21 mouse cellular contexts compared by ENCODE assay signal in the genomic region with DNA sequence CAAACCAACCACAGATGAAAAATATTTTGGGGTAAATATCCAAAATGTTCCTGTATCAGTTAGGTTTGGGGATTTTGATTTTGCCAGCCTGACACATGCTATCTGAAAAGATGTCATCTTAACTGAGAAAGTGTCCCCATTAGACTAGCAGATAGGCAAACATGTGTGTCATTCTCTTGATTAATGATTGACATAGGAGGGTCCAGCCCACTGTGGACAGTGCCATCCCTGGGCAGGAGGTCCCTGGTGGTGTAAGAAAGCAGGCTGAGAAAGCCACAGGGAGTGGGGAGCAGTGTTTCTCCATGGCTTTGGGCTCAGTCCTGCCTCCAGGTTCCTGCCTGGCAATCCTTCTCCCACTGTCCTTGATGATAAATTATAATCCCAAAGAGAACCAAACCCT.
DNase-seq lines count a peak whose midpoint lies in the region; ATAC-seq and TF ChIP-seq lines count a peak whose summit lies in the region.
"Had no signal": no experiment of that assay in that cellular context is flagged by ENCODE, and none has a peak within 500 bp of the region (broad histone marks: within the 10 kb centered on the region; RNA-seq: fewer than 3 reads in every experiment).

No protein-coding gene starts in this region.

- H3K36me3 ChIP-seq in heart, embryonic 12.5 days = no peaks in the 10 kb centered on the region
- no peaks in the 10 kb centered on the region for H3K36me3 ChIP-seq in liver, embryonic 16.5 days (ENCODE audit: control insufficient read depth, insufficient read depth)
- no peaks in the 10 kb centered on the region for H3K36me3 ChIP-seq in liver, embryonic 12.5 days
- no peaks in the 10 kb centered on the region for H3K36me3 ChIP-seq in liver, postnatal 0 days (replicated peaks; ENCODE audit: insufficient read depth, low read length)
- H3K36me3 ChIP-seq: G1E had no signal

- peaks cover 3% of the 10 kb centered on the region; the same call in 1 of the 2 replicates for H3K4me1 ChIP-seq in heart, embryonic 12.5 days (replicated peaks)
- no peaks in the 10 kb centered on the region for H3K4me1 ChIP-seq in liver, embryonic 16.5 days (ENCODE audit: control insufficient read depth, low read depth, low read length)
- H3K4me1 ChIP-seq in liver, embryonic 12.5 days = no peaks in the 10 kb centered on the region
- H3K4me1 ChIP-seq in liver, postnatal 0 days (ENCODE audit: insufficient read depth) = 0 out of 2 replicates have a peak, but pooled peaks cover 5% of the 10 kb centered on the region

- H3K9me3 ChIP-seq in heart, embryonic 12.5 days (replicated peaks) = no peaks in the 10 kb centered on the region
- no peaks in the 10 kb centered on the region for H3K9me3 ChIP-seq in liver, embryonic 16.5 days (replicated peaks; ENCODE audit: control insufficient read depth, low read length)
- H3K9me3 ChIP-seq in liver, embryonic 12.5 days (replicated peaks) = no peaks in the 10 kb centered on the region
- no peaks in the 10 kb centered on the region for H3K9me3 ChIP-seq in liver, postnatal 0 days (ENCODE audit: low read length)
- H3K9me3 ChIP-seq: G1E had no signal

- ATAC-seq in heart, embryonic 12.5 days (ENCODE audit: insufficient number of reproducible peaks, low FRiP score) = no peak
- ATAC-seq in liver, embryonic 16.5 days (ENCODE audit: low read depth) = peak; percentile 56; the same call in 1 of the 2 replicates
- no peak for ATAC-seq in liver, embryonic 12.5 days
- peak; percentile 82 for ATAC-seq in liver, postnatal 0 days
- ATAC-seq: activated CD4-positive, CD25-positive, alpha-beta regulatory T cell, adult 4 months; CD4-positive, CD25-positive, alpha-beta regulatory T cell, adult 4 months; Patski had no signal

- no peaks in the 10 kb centered on the region for H3K27me3 ChIP-seq in heart, embryonic 12.5 days (replicated peaks)
- no peaks in the 10 kb centered on the region for H3K27me3 ChIP-seq in liver, embryonic 16.5 days (ENCODE audit: control insufficient read depth, insufficient read depth, low read depth, low read length)
- H3K27me3 ChIP-seq in liver, embryonic 12.5 days (replicated peaks) = no peaks in the 10 kb centered on the region; the same call in 1 of the 2 replicates
- H3K27me3 ChIP-seq in liver, postnatal 0 days (ENCODE audit: insufficient read depth, low read length) = no peaks in the 10 kb centered on the region
- H3K27me3 ChIP-seq: CH12.LX had no signal

- TF ChIP-seq EP300 in liver, postnatal 0 days (IDR thresholded peaks at IDR 0.05; ENCODE audit: low read depth) = no peak

- H3K4me2 ChIP-seq in heart, embryonic 12.5 days = no peak overlapping the region
- no peak overlapping the region for H3K4me2 ChIP-seq in liver, embryonic 16.5 days (ENCODE audit: low read depth, low read length)
- H3K4me2 ChIP-seq in liver, embryonic 12.5 days = no peak overlapping the region
- H3K4me2 ChIP-seq in liver, postnatal 0 days (ENCODE audit: low read depth, low read length) = no peak overlapping the region

- 0 out of 2 replicates have a peak, but pooled peaks have one; percentile 7 for TF ChIP-seq CTCF in liver, postnatal 0 days (IDR thresholded peaks at IDR 0.05; ENCODE audit: low read depth)

- DNase-seq in heart, adult 11 months = peak; percentile 31
- no peak for DNase-seq in liver, postnatal 0 days
- no peak for DNase-seq in liver
- DNase-seq: adrenal gland, adult 2 months; adrenal gland, adult 8-10 months; adrenal gland, postnatal 10 days; adrenal gland, postnatal 14 days; adrenal gland, postnatal 25 days; adrenal gland, postnatal 36 days; B cell, adult 2 months; cerebellum, adult 11 months; cerebellum, adult 11-12 months; cerebellum, adult 18-20 months had no signal

- H3K9ac ChIP-seq in heart, embryonic 12.5 days = no peak overlapping the region
- H3K9ac ChIP-seq in liver, embryonic 16.5 days (ENCODE audit: low read depth, low read length) = no peak overlapping the region
- no peak overlapping the region for H3K9ac ChIP-seq in liver, embryonic 12.5 days
- H3K9ac ChIP-seq in liver, postnatal 0 days (replicated peaks) = no peak overlapping the region

- H3K4me3 ChIP-seq in heart, embryonic 12.5 days = no peak overlapping the region
- H3K4me3 ChIP-seq in liver, embryonic 16.5 days (ENCODE audit: low read depth, low read length) = no peak overlapping the region
- no peak overlapping the region for H3K4me3 ChIP-seq in liver, embryonic 12.5 days
- H3K4me3 ChIP-seq in liver, postnatal 0 days (ENCODE audit: low read depth, low read length) = no peak overlapping the region

- H3K27ac ChIP-seq in heart, embryonic 12.5 days (ENCODE audit: poor library complexity, severe bottlenecking) = no peak overlapping the region
- H3K27ac ChIP-seq in liver, embryonic 16.5 days (ENCODE audit: low read length) = no peak overlapping the region
- no peak overlapping the region for H3K27ac ChIP-seq in liver, embryonic 12.5 days
- H3K27ac ChIP-seq in liver, postnatal 0 days (ENCODE audit: low read depth) = no peak overlapping the region

Comparison
In these comparisons a context has a peak if more than half of its experiments do, and no peak if none do; other contexts are left out.
1. ATAC-seq: peak in liver, embryonic 16.5 days (single experiment) and liver, postnatal 0 days (single experiment); none in heart, embryonic 12.5 days (single experiment) and liver, embryonic 12.5 days (single experiment).